Mouse (Mus musculus) kidney, postnatal 0 days (tissue): ENCODE results near the gene Gdpgp1. TPM values are rescaled to one million over a fixed set of nuclear protein-coding genes. Genes with fewer than 3 reads are reported as not detected.

ENCODE experiments used
- ATAC-seq: fragments of 200-750 bp; cut with Nextera tagmentation; replicated peaks from 2 replicates; pipeline ENCODE4 v1.8.0; 2017; ENCODE audit warnings: low read depth, moderate number of reproducible peaks, moderate TSS enrichment, moderate library complexity; ENCODE audit not compliant: low FRiP score
- DNase-seq: peaks from one replicate; pipeline ENCODE4 v3.0.0-alpha.2; 2016; ENCODE audit warnings: low spot score
- H3K27ac ChIP-seq: fragments of 300-500 bp; sonication (generic); 2 replicates; pipeline ENCODE4 v1.5.1; 2014; ENCODE audit warnings: mild to moderate bottlenecking
- H3K27me3 ChIP-seq: fragments of 300-500 bp; sonication (generic); 2 replicates; pipeline ENCODE4 v1.6.1; 2014; ENCODE audit warnings: low read length, mixed read lengths; ENCODE audit not compliant: insufficient read depth
- H3K36me3 ChIP-seq: fragments of 300-500 bp; sonication (generic); 2 replicates; pipeline ENCODE4 v1.6.1; 2014; ENCODE audit warnings: low read length, mixed read lengths; ENCODE audit not compliant: insufficient read depth
- H3K4me1 ChIP-seq: fragments of 300-500 bp; sonication (generic); replicated peaks from 2 replicates; pipeline ENCODE4 v1.6.1; 2014; ENCODE audit warnings: antibody characterized with exemption, low read length, mixed read lengths; ENCODE audit not compliant: insufficient read depth
- H3K4me2 ChIP-seq: fragments of 300-500 bp; sonication (generic); 2 replicates; pipeline ENCODE4 v1.6.1; 2014; ENCODE audit warnings: mild to moderate bottlenecking, low read length, moderate library complexity, mixed read lengths
- H3K4me3 ChIP-seq: fragments of 300-500 bp; sonication (generic); replicated peaks from 2 replicates; pipeline ENCODE4 v1.5.1; 2014; ENCODE audit warnings: low read depth, low read length
- H3K9ac ChIP-seq: fragments of 300-500 bp; sonication (generic); 2 replicates; pipeline ENCODE4 v1.6.1; 2014; ENCODE audit warnings: low read depth, low read length
- H3K9me3 ChIP-seq: fragments of 300-500 bp; sonication (generic); replicated peaks from 2 replicates; pipeline ENCODE4 v1.6.1; 2016; ENCODE audit warnings: low read length, inconsistent platforms, mixed read lengths
- CTCF ChIP-seq: IDR thresholded peaks from 2 replicates; pipeline ENCODE4 v1.5.1; 2016; ENCODE audit warnings: antibody characterized with exemption, low read depth, mild to moderate bottlenecking, moderate library complexity
- WGBS: fragments of 180-500 bp; shearing (Covaris S2); extraction: QIAGEN DNeasy Blood & Tissue Kit; methylation state at CpG from one replicate; pipeline ENCODE4 v1.1.7; 2014; 5-methylcytosine and 5-hydroxymethylcytosine counted together
- polyA plus RNA-seq: library from polyadenylated mRNA; unstranded; fragments of >200 nt; fragmentation: Nextera tagmentation; extraction: Ambion mirVana; gene quantifications from 2 replicates; pipeline ENCODE4 v1.2.1, GENCODE M21; 2015

Gdpgp1 gene
- polyA plus RNA-seq = 2.1 and 2.9 TPM in 2 replicates

- H3K36me3 ChIP-seq = peaks cover 3% of the 10 kb centered on the region; the same call in 1 of the 2 replicates
- H3K4me2 ChIP-seq = peak within 1 kb of the TSS; percentile 89
- H3K4me3 ChIP-seq = peak within 1 kb of the TSS; percentile 71
- WGBS = under 1% methylated on average over 56 of the region's 56 CpGs
- peak; percentile 98 for ATAC-seq
- DNase-seq = peak; percentile 97
- H3K9me3 ChIP-seq = no peaks in the 10 kb centered on the region
- H3K27me3 ChIP-seq = no peaks in the 10 kb centered on the region
- peaks cover 16% of the 10 kb centered on the region; the same call in 1 of the 2 replicates for H3K4me1 ChIP-seq
- peak within 1 kb of the TSS; percentile 88 for H3K27ac ChIP-seq
- H3K9ac ChIP-seq = peak within 1 kb of the TSS; percentile 68
- TF ChIP-seq CTCF = no peak
These were observed at the start of gene Gdpgp1, which contains the start of gene Cib1 for GRCm38 (mm10) chr7:80232489-80233029. Gdpgp1 (plus strand) TSS chr7:80232865. Cib1 (minus strand) TSS chr7:80232813.

DNA sequence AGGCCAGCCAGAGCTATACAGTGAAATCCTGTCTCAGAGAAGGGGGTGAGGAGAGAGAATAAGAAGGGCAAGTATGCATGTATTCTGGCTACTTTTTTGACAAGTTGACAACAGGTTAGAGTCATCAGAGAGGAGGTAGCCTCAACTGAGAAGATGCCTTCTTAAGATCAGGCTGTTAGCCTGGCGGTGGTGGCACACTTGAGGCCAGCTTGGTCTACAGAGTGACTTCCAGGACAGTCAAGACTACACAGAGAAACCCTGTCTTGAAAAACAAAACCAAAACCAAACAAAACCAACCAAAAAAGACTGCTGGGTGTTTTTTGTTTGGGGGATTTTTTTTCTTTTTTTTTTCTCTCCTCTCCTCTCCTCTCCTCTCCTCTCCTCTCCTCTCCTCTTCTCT, 49.2 kb upstream of the Gdpgp1 start:
- H3K4me3 ChIP-seq = no peak overlapping the region
- 100% methylated on average over 1 of the region's 1 CpGs for WGBS
- TF ChIP-seq CTCF = no peak
- H3K27me3 ChIP-seq = no peaks in the 10 kb centered on the region
- H3K36me3 ChIP-seq = no peaks in the 10 kb centered on the region
- peaks cover 17% of the 10 kb centered on the region for H3K4me1 ChIP-seq
- DNase-seq = no peak
- ATAC-seq = no peak
- no peak overlapping the region for H3K27ac ChIP-seq
- H3K9ac ChIP-seq = no peak overlapping the region
- H3K4me2 ChIP-seq = no peak overlapping the region
- H3K9me3 ChIP-seq = no peaks in the 10 kb centered on the region

- peaks cover 22% of the 10 kb centered on the region for H3K4me1 ChIP-seq
- WGBS = 45% methylated on average over 5 of the region's 5 CpGs
These were observed 48.7 kb upstream of the Gdpgp1 start for GRCm38 (mm10) chr7:80183969-80184368.

GRCm38 (mm10) chr7:80184551-80184950, 48.1 kb upstream of the Gdpgp1 start:
- peaks cover 22% of the 10 kb centered on the region for H3K4me1 ChIP-seq
- H3K9ac ChIP-seq = no peak overlapping the region
- TF ChIP-seq CTCF = no peak
- no peaks in the 10 kb centered on the region for H3K36me3 ChIP-seq
- no peaks in the 10 kb centered on the region for H3K9me3 ChIP-seq
- WGBS = 24% methylated on average over 4 of the region's 4 CpGs
- no peak overlapping the region for H3K4me3 ChIP-seq
- DNase-seq = no peak
- H3K27me3 ChIP-seq = no peaks in the 10 kb centered on the region
- H3K27ac ChIP-seq = peak overlapping the region; percentile 92
- ATAC-seq = no peak
- H3K4me2 ChIP-seq = no peak overlapping the region

More at GRCm38 (mm10) chr7:80183969-80184368, 48.7 kb upstream of the Gdpgp1 start:
- ATAC-seq (no peak), DNase-seq (no peak)
- Histone ChIP-seq H3K27ac (0 out of 2 replicates have a peak overlapping the region, but pooled peaks have one; percentile 25), H3K9ac (no peak overlapping the region), H3K9me3 (no peaks in the 10 kb centered on the region), H3K36me3 (no peaks in the 10 kb centered on the region), H3K27me3 (no peaks in the 10 kb centered on the region), H3K4me3 (no peak overlapping the region), H3K4me2 (no peak overlapping the region)
- no peak for TF ChIP-seq CTCF

- no peak overlapping the region for H3K9ac ChIP-seq
- ATAC-seq = no peak
- H3K36me3 ChIP-seq = no peaks in the 10 kb centered on the region
- peak overlapping the region; percentile 92 for H3K27ac ChIP-seq
- no peak for TF ChIP-seq CTCF
- H3K9me3 ChIP-seq = no peaks in the 10 kb centered on the region
- 50% methylated on average over 6 of the region's 6 CpGs for WGBS
- no peak overlapping the region for H3K4me3 ChIP-seq
- H3K4me2 ChIP-seq = no peak overlapping the region
- DNase-seq = no peak
- no peaks in the 10 kb centered on the region for H3K27me3 ChIP-seq
- peaks cover 22% of the 10 kb centered on the region for H3K4me1 ChIP-seq
These were observed 47.7 kb upstream of the Gdpgp1 start for GRCm38 (mm10) chr7:80184968-80185367.

DNA sequence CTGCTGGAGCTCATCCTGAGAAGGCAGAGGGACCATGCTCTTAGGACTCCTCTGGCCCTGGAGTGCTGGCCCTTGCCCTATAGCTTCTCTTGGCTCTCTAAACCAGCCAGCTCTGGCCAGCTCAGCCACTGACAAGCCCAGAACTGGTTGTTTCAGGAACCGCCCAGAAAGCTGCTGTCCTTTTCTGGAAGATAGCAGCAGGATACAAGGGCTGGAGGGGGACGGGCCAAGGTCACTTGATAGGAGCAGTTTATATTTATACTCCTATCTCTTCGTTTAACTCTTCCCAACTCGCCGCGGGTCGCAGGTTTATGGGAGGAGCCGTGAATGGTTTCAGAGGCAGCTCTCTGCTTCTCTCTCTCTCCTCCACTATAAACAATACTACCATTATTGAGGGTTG, 46.6 kb upstream of the Gdpgp1 start:
- peak overlapping the region; percentile 60; the same call in 1 of the 2 replicates for H3K9ac ChIP-seq
- no peaks in the 10 kb centered on the region for H3K9me3 ChIP-seq
- H3K27ac ChIP-seq = peak overlapping the region; percentile 92
- no peaks in the 10 kb centered on the region for H3K27me3 ChIP-seq
- TF ChIP-seq CTCF = no peak
- H3K36me3 ChIP-seq = no peaks in the 10 kb centered on the region
- peak overlapping the region; percentile 80 for H3K4me2 ChIP-seq
- ATAC-seq (peak; percentile 47; the same call in 1 of the 2 replicates), DNase-seq (peak; percentile 50)
- peak overlapping the region; percentile 47; the same call in 1 of the 2 replicates for H3K4me3 ChIP-seq
- peaks cover 29% of the 10 kb centered on the region for H3K4me1 ChIP-seq
- WGBS = 12% methylated on average over 8 of the region's 8 CpGs
